Mouse (Mus musculus) forebrain, embryonic 11.5 days (tissue): ENCODE data around the gene Rtl9. TPM values are rescaled to one million over a fixed set of nuclear protein-coding genes. Genes with fewer than 3 reads are reported as not detected.

ENCODE experiments used
- ATAC-seq: fragments of 200-750 bp; cut with Nextera tagmentation; replicated peaks from 2 replicates; pipeline ENCODE4 v1.8.0; 2017; ENCODE audit warnings: moderate TSS enrichment; ENCODE audit not compliant: low FRiP score
- DNase-seq: peaks from one replicate; pipeline ENCODE4 v3.0.0-alpha.2; 2017; ENCODE audit warnings: low spot score
- H3K27ac ChIP-seq: fragments of 300-500 bp; sonication (generic); 2 replicates; pipeline ENCODE4 v1.5.1; 2014; ENCODE audit warnings: low read depth, low read length
- H3K27me3 ChIP-seq: fragments of 300-500 bp; sonication (generic); 2 replicates; pipeline ENCODE4 v1.6.1; 2014; ENCODE audit warnings: mild to moderate bottlenecking, low read length, mixed read lengths; ENCODE audit not compliant: control insufficient read depth, insufficient read depth
- H3K36me3 ChIP-seq: fragments of 300-500 bp; sonication (generic); 2 replicates; pipeline ENCODE4 v1.6.1; 2014; ENCODE audit warnings: mild to moderate bottlenecking, low read length, moderate library complexity, mixed read lengths; ENCODE audit not compliant: control insufficient read depth, insufficient read depth
- H3K4me1 ChIP-seq: fragments of 300-500 bp; sonication (generic); replicated peaks from 2 replicates; pipeline ENCODE4 v1.6.1; 2014; ENCODE audit warnings: low read length, mixed read lengths; ENCODE audit not compliant: control insufficient read depth, insufficient read depth
- H3K4me2 ChIP-seq: fragments of 300-500 bp; sonication (generic); 2 replicates; pipeline ENCODE4 v1.6.1; 2014; ENCODE audit warnings: low read depth, mild to moderate bottlenecking, low read length, moderate library complexity, mixed read lengths; ENCODE audit not compliant: severe bottlenecking
- H3K4me3 ChIP-seq: fragments of 300-500 bp; sonication (generic); 2 replicates; pipeline ENCODE4 v1.5.1; 2014; ENCODE audit warnings: low read depth, low read length
- H3K9ac ChIP-seq: fragments of 300-500 bp; sonication (generic); 2 replicates; pipeline ENCODE4 v1.6.1; 2014; ENCODE audit warnings: low read length
- H3K9me3 ChIP-seq: fragments of 300-500 bp; sonication (generic); 2 replicates; pipeline ENCODE4 v1.6.1; 2016; ENCODE audit warnings: low read length, mixed read lengths; ENCODE audit not compliant: control insufficient read depth
- WGBS: fragments of 180-500 bp; shearing (Covaris S2); extraction: QIAGEN DNeasy Blood & Tissue Kit; methylation state at CpG from one replicate; pipeline ENCODE4 v1.1.7; 2014; 5-methylcytosine and 5-hydroxymethylcytosine counted together
- polyA plus RNA-seq: library from polyadenylated mRNA; unstranded; fragments of >200 nt; fragmentation: Nextera tagmentation; extraction: Ambion mirVana; gene quantifications from 2 replicates; pipeline ENCODE4 v1.2.1, GENCODE M21; 2014

Rtl9 gene
- polyA plus RNA-seq, 1 experiment from 2014 or later: 0.09 TPM

GRCm38 (mm10) chrX:143105866-143106265, 6.5 kb downstream of the Rtl9 start:
- H3K9me3 ChIP-seq: no peaks in the 10 kb centered on the region
- H3K4me1 ChIP-seq: no peaks in the 10 kb centered on the region
- ATAC-seq: no peak
- no peak overlapping the region for H3K4me2 ChIP-seq
- H3K27ac ChIP-seq: no peak overlapping the region
- no peak for DNase-seq
- H3K9ac ChIP-seq: no peak overlapping the region
- no peaks in the 10 kb centered on the region for H3K36me3 ChIP-seq
- no peaks in the 10 kb centered on the region for H3K27me3 ChIP-seq
- WGBS: 88% methylated on average over 1 of the region's 1 CpGs
- H3K4me3 ChIP-seq: no peak overlapping the region

GRCm38 (mm10) chrX:143112546-143112945, 13.2 kb downstream of the Rtl9 start:
- no peaks in the 10 kb centered on the region for H3K9me3 ChIP-seq
- H3K36me3 ChIP-seq: no peaks in the 10 kb centered on the region
- no peak overlapping the region for H3K27ac ChIP-seq
- ATAC-seq (no peak), DNase-seq (no peak)
- H3K9ac ChIP-seq: no peak overlapping the region
- no peak overlapping the region for H3K4me3 ChIP-seq
- H3K4me1 ChIP-seq: no peaks in the 10 kb centered on the region
- H3K4me2 ChIP-seq: no peak overlapping the region
- H3K27me3 ChIP-seq: no peaks in the 10 kb centered on the region

Other genes starting within 250 kb of the Rtl9 start
- gene Ammecr1, start 132.9 kb upstream of the Rtl9 start, polyA plus RNA-seq: 11.9 and 13.7 TPM in 2 replicates